Mouse (Mus musculus) hindbrain, embryonic 16.5 days (tissue): ENCODE data around the gene Hspb7. TPM values are rescaled to one million over a fixed set of nuclear protein-coding genes. Genes with fewer than 3 reads are reported as not detected.
A peak's percentile ranks its signal among the peaks of the same experiment; 100 is the strongest.

Experiments used
- ATAC-seq: fragments of 200-750 bp; cut with Nextera tagmentation; 2 replicates; pipeline ENCODE4 v1.8.0; 2017; ENCODE audit warnings: moderate TSS enrichment, moderate library complexity
- H3K27ac ChIP-seq: fragments of 300-500 bp; sonication (generic); 2 replicates; pipeline ENCODE4 v1.5.1; 2014; ENCODE audit warnings: low read depth, mild to moderate bottlenecking, control low read depth, low read length, moderate library complexity
- H3K27me3 ChIP-seq: fragments of 300-500 bp; sonication (generic); replicated peaks from 2 replicates; pipeline ENCODE4 v1.6.1; 2014; ENCODE audit warnings: low read length; ENCODE audit not compliant: control insufficient read depth, insufficient read depth
- H3K36me3 ChIP-seq: fragments of 300-500 bp; sonication (generic); 2 replicates; pipeline ENCODE4 v1.6.1; 2014; ENCODE audit warnings: mild to moderate bottlenecking, low read length, moderate library complexity, mixed read lengths; ENCODE audit not compliant: control insufficient read depth, insufficient read depth
- H3K4me1 ChIP-seq: fragments of 300-500 bp; sonication (generic); 2 replicates; pipeline ENCODE4 v1.6.1; 2014; ENCODE audit warnings: low read depth, low read length; ENCODE audit not compliant: control insufficient read depth, insufficient read depth
- H3K4me2 ChIP-seq: fragments of 300-500 bp; sonication (generic); 2 replicates; pipeline ENCODE4 v1.6.1; 2014; ENCODE audit warnings: mild to moderate bottlenecking, low read length, control low read depth, moderate library complexity
- H3K4me3 ChIP-seq: fragments of 300-500 bp; sonication (generic); 2 replicates; pipeline ENCODE4 v1.5.1; 2014; ENCODE audit warnings: mild to moderate bottlenecking, low read length, control low read depth, moderate library complexity
- H3K9ac ChIP-seq: fragments of 300-500 bp; sonication (generic); 2 replicates; pipeline ENCODE4 v1.6.1; 2014; ENCODE audit warnings: low read depth, mild to moderate bottlenecking, control low read depth, low read length, moderate library complexity
- H3K9me3 ChIP-seq: fragments of 300-500 bp; sonication (generic); 2 replicates; pipeline ENCODE4 v1.6.1; 2014; ENCODE audit warnings: mild to moderate bottlenecking, low read length, moderate library complexity; ENCODE audit not compliant: control insufficient read depth
- WGBS: fragments of 180-500 bp; shearing (Covaris S2); extraction: QIAGEN DNeasy Blood & Tissue Kit; methylation state at CpG from one replicate; pipeline ENCODE4 v1.1.7; 2014; 5-methylcytosine and 5-hydroxymethylcytosine counted together
- polyA plus RNA-seq: library from polyadenylated mRNA; unstranded; fragments of >200 nt; fragmentation: Nextera tagmentation; extraction: Ambion mirVana; gene quantifications from 2 replicates; pipeline ENCODE4 v1.2.1, GENCODE M21; 2015

Hspb7 gene
- polyA plus RNA-seq, 1 experiment from 2014 or later: 0.09 TPM

- no peak overlapping the region for H3K27ac ChIP-seq
- H3K4me2 ChIP-seq: no peak overlapping the region
- no peak for ATAC-seq
- peaks cover 14% of the 10 kb centered on the region for H3K4me1 ChIP-seq
- no peak overlapping the region for H3K4me3 ChIP-seq
- no peaks in the 10 kb centered on the region for H3K9me3 ChIP-seq
- H3K27me3 ChIP-seq: no peaks in the 10 kb centered on the region
- 75% methylated on average over 6 of the region's 13 CpGs for WGBS
- no peaks in the 10 kb centered on the region for H3K36me3 ChIP-seq
- no peak overlapping the region for H3K9ac ChIP-seq
Measured at GRCm38 (mm10) chr4:141423691-141424431, 3.3 kb downstream of the Hspb7 start.

- H3K4me1 ChIP-seq: peaks cover 14% of the 10 kb centered on the region
- peak overlapping the region; percentile 76 for H3K27ac ChIP-seq
- no peaks in the 10 kb centered on the region for H3K36me3 ChIP-seq
- ATAC-seq: peak; percentile 96
- H3K9ac ChIP-seq: peak overlapping the region; percentile 73
- 6% methylated on average over 33 of the region's 36 CpGs for WGBS
- H3K9me3 ChIP-seq: no peaks in the 10 kb centered on the region
- H3K4me3 ChIP-seq: peak overlapping the region; percentile 54
- H3K27me3 ChIP-seq: no peaks in the 10 kb centered on the region
- H3K4me2 ChIP-seq: peak overlapping the region; percentile 82
Measured at GRCm38 (mm10) chr4:141425484-141426479, 5.2 kb downstream of the Hspb7 start.

- H3K4me2 ChIP-seq: peak overlapping the region; percentile 82
- H3K27me3 ChIP-seq: no peaks in the 10 kb centered on the region
- ATAC-seq: no peak
- no peak overlapping the region; the same call in 1 of the 2 replicates for H3K27ac ChIP-seq
- WGBS: 85% methylated on average over 10 of the region's 10 CpGs
- peaks cover 14% of the 10 kb centered on the region for H3K4me1 ChIP-seq
- no peak overlapping the region for H3K9ac ChIP-seq
- H3K9me3 ChIP-seq: no peaks in the 10 kb centered on the region
- no peak overlapping the region for H3K4me3 ChIP-seq
- no peaks in the 10 kb centered on the region for H3K36me3 ChIP-seq
Measured at GRCm38 (mm10) chr4:141426796-141427745, 6.5 kb downstream of the Hspb7 start.

- WGBS: 86% methylated on average over 13 of the region's 13 CpGs
- Histone ChIP-seq H3K36me3 (no peaks in the 10 kb centered on the region), H3K4me1 (peaks cover 16% of the 10 kb centered on the region), H3K9ac (no peak overlapping the region), H3K9me3 (no peaks in the 10 kb centered on the region), H3K4me2 (no peak overlapping the region), H3K27me3 (no peaks in the 10 kb centered on the region), H3K4me3 (no peak overlapping the region), H3K27ac (no peak overlapping the region)
- no peak for ATAC-seq
Measured at GRCm38 (mm10) chr4:141427921-141428320, 7.3 kb downstream of the Hspb7 start.

- Histone ChIP-seq H3K4me2 (no peak overlapping the region), H3K9me3 (no peaks in the 10 kb centered on the region), H3K4me1 (peaks cover 17% of the 10 kb centered on the region), H3K36me3 (no peaks in the 10 kb centered on the region), H3K9ac (no peak overlapping the region), H3K27ac (no peak overlapping the region), H3K4me3 (no peak overlapping the region), H3K27me3 (no peaks in the 10 kb centered on the region)
- 74% methylated on average over 6 of the region's 6 CpGs for WGBS
- no peak for ATAC-seq
Measured at GRCm38 (mm10) chr4:141429381-141429780, 8.8 kb downstream of the Hspb7 start.

GRCm38 (mm10) chr4:141429847-141430246, 9.3 kb downstream of the Hspb7 start:
- Histone ChIP-seq H3K4me2 (no peak overlapping the region), H3K4me1 (peaks cover 17% of the 10 kb centered on the region), H3K4me3 (no peak overlapping the region), H3K27me3 (no peaks in the 10 kb centered on the region), H3K36me3 (no peaks in the 10 kb centered on the region), H3K9ac (no peak overlapping the region), H3K9me3 (no peaks in the 10 kb centered on the region), H3K27ac (no peak overlapping the region)
- no peak for ATAC-seq
- WGBS: 51% methylated on average over 9 of the region's 9 CpGs

GRCm38 (mm10) chr4:141430997-141431396, 10.4 kb downstream of the Hspb7 start:
- Histone ChIP-seq H3K27ac (no peak overlapping the region), H3K9ac (no peak overlapping the region), H3K4me3 (no peak overlapping the region), H3K36me3 (no peaks in the 10 kb centered on the region), H3K4me2 (no peak overlapping the region), H3K9me3 (no peaks in the 10 kb centered on the region), H3K27me3 (no peaks in the 10 kb centered on the region), H3K4me1 (peaks cover 8% of the 10 kb centered on the region)
- no peak for ATAC-seq
- WGBS: 44% methylated on average over 9 of the region's 9 CpGs

- no peaks in the 10 kb centered on the region for H3K36me3 ChIP-seq
- no peak overlapping the region for H3K27ac ChIP-seq
- no peak overlapping the region for H3K4me2 ChIP-seq
- no peak overlapping the region for H3K9ac ChIP-seq
- H3K4me3 ChIP-seq: no peak overlapping the region
- no peaks in the 10 kb centered on the region for H3K27me3 ChIP-seq
- no peak for ATAC-seq
- WGBS: 57% methylated on average over 14 of the region's 14 CpGs
- no peaks in the 10 kb centered on the region for H3K9me3 ChIP-seq
- peaks cover 2% of the 10 kb centered on the region; the same call in 1 of the 2 replicates for H3K4me1 ChIP-seq
Measured at GRCm38 (mm10) chr4:141432666-141433065, 12.1 kb downstream of the Hspb7 start.
